11 mouse cellular contexts compared by ENCODE assay signal in genomic region chr8:83592682-83593081, GRCm38 (mm10). TPM values are rescaled to one million over a fixed set of nuclear protein-coding genes. Genes with fewer than 3 reads are reported as not detected.
A peak's percentile ranks its signal among the peaks of the same experiment; 100 is the strongest.
DNase-seq lines count a peak whose midpoint lies in the region; ATAC-seq and TF ChIP-seq lines count a peak whose summit lies in the region.
"Had no signal": no experiment of that assay in that cellular context is flagged by ENCODE, and none has a peak within 500 bp of the region (broad histone marks: within the 10 kb centered on the region; RNA-seq: fewer than 3 reads in every experiment).

No protein-coding gene starts in this region.

- H3K4me3 ChIP-seq in kidney, postnatal 0 days (replicated peaks; ENCODE audit: low read depth, low read length), result peak overlapping the region; percentile 68; the same call in 1 of the 2 replicates
- H3K4me3 ChIP-seq in limb, embryonic 13.5 days, result peak overlapping the region; percentile 91

- no peaks in the 10 kb centered on the region for H3K36me3 ChIP-seq in kidney, postnatal 0 days (ENCODE audit: insufficient read depth, low read length)
- peaks cover 28% of the 10 kb centered on the region for H3K36me3 ChIP-seq in limb, embryonic 13.5 days

- H3K9me3 ChIP-seq in kidney, postnatal 0 days (replicated peaks; ENCODE audit: low read length), result no peaks in the 10 kb centered on the region
- no peaks in the 10 kb centered on the region for H3K9me3 ChIP-seq in limb, embryonic 13.5 days

- DNase-seq in kidney, postnatal 0 days (ENCODE audit: low spot score), result no peak
- DNase-seq in kidney, postnatal 25 days, result no peak
- peak; percentile 82 for DNase-seq in fat pad, adult 2 months (ENCODE audit: extremely low read depth, low read depth, low spot score)
- peak; percentile 53 for DNase-seq in retina, postnatal 1 day
- no peak for DNase-seq in thymus, postnatal 14 days
- DNase-seq in frontal cortex, postnatal 14 days (ENCODE audit: low spot score in 2 of 2), result no peak
- no peak for DNase-seq in thymus, postnatal 36 days
- DNase-seq: kidney, postnatal 36 days; right cerebral cortex, postnatal 25 days had no signal

- peak overlapping the region; percentile 73 for H3K4me2 ChIP-seq in kidney, postnatal 0 days (ENCODE audit: low read length)
- peak overlapping the region; percentile 92 for H3K4me2 ChIP-seq in limb, embryonic 13.5 days (replicated peaks)

- H3K4me1 ChIP-seq in kidney, postnatal 0 days (replicated peaks; ENCODE audit: insufficient read depth, low read length), result peaks cover 14% of the 10 kb centered on the region; the same call in 1 of the 2 replicates
- H3K4me1 ChIP-seq in limb, embryonic 13.5 days, result peaks cover 34% of the 10 kb centered on the region

- WGBS in kidney, postnatal 0 days, result 43% methylated on average over 3 of the region's 3 CpGs
- WGBS in limb, embryonic 13.5 days, result 68% methylated on average over 3 of the region's 3 CpGs

- no peak for ATAC-seq in kidney, postnatal 0 days (replicated peaks; ENCODE audit: low FRiP score, low read depth)
- no peak for ATAC-seq in limb, embryonic 13.5 days (ENCODE audit: low FRiP score, low read depth)
- ATAC-seq: Patski had no signal

- H3K27me3 ChIP-seq in kidney, postnatal 0 days (ENCODE audit: insufficient read depth, low read length), result no peaks in the 10 kb centered on the region
- no peaks in the 10 kb centered on the region for H3K27me3 ChIP-seq in limb, embryonic 13.5 days
- H3K27me3 ChIP-seq: Patski had no signal

- TF ChIP-seq CTCF in kidney, postnatal 0 days (IDR thresholded peaks at IDR 0.05; ENCODE audit: low read depth), result no peak

- H3K9ac ChIP-seq in kidney, postnatal 0 days (ENCODE audit: low read depth, low read length), result peak overlapping the region; percentile 69; the same call in 1 of the 2 replicates
- peak overlapping the region; percentile 95; the same call in 1 of the 2 replicates for H3K9ac ChIP-seq in limb, embryonic 13.5 days

- H3K27ac ChIP-seq in kidney, postnatal 0 days, result no peak overlapping the region
- H3K27ac ChIP-seq in limb, embryonic 13.5 days, result no peak overlapping the region

RNA-seq across cellular contexts. Expression of gene Tecr, which starts 15.1 kb away (rescaled TPM):
- polyA plus RNA-seq in kidney, postnatal 0 days (2015; fragmentation: Nextera tagmentation; extraction: Ambion mirVana), result 560 and 574 TPM in 2 replicates
- 578 and 605 TPM in 2 replicates for polyA plus RNA-seq in limb, embryonic 13.5 days (2015; fragmentation: Nextera tagmentation; extraction: Ambion mirVana)

RNA-seq across cellular contexts. Expression of gene Dnajb1, which starts 15.3 kb away (rescaled TPM):
- 30.2 and 35.3 TPM in 2 replicates for polyA plus RNA-seq in kidney, postnatal 0 days (2015; fragmentation: Nextera tagmentation; extraction: Ambion mirVana)
- 67.0 and 72.5 TPM in 2 replicates for polyA plus RNA-seq in limb, embryonic 13.5 days (2015; fragmentation: Nextera tagmentation; extraction: Ambion mirVana)

RNA-seq across cellular contexts. Expression of gene Ndufb7, which starts 26.2 kb away (rescaled TPM):
- 502 and 515 TPM in 2 replicates for polyA plus RNA-seq in kidney, postnatal 0 days (2015; fragmentation: Nextera tagmentation; extraction: Ambion mirVana)
- polyA plus RNA-seq in limb, embryonic 13.5 days (2015; fragmentation: Nextera tagmentation; extraction: Ambion mirVana), result 282 and 290 TPM in 2 replicates

RNA-seq across cellular contexts. Expression of gene Olfr370, which starts 57.1 kb away (rescaled TPM):
- polyA plus RNA-seq in kidney, postnatal 0 days (2015; fragmentation: Nextera tagmentation; extraction: Ambion mirVana), result not detected in 2 replicates
- polyA plus RNA-seq in limb, embryonic 13.5 days (2015; fragmentation: Nextera tagmentation; extraction: Ambion mirVana), result not detected in 2 replicates

RNA-seq across cellular contexts. Expression of gene Gipc1, which starts 59.8 kb away (rescaled TPM):
- 197 and 212 TPM in 2 replicates for polyA plus RNA-seq in kidney, postnatal 0 days (2015; fragmentation: Nextera tagmentation; extraction: Ambion mirVana)
- 163 and 167 TPM in 2 replicates for polyA plus RNA-seq in limb, embryonic 13.5 days (2015; fragmentation: Nextera tagmentation; extraction: Ambion mirVana)

Comparison
In these comparisons a context has a peak if more than half of its experiments do, and no peak if none do; other contexts are left out.
1. DNase-seq: peak in fat pad, adult 2 months (single experiment) and retina, postnatal 1 day (single experiment); none in kidney, postnatal 0 days (single experiment), kidney, postnatal 25 days (0 of 2), thymus, postnatal 14 days (single experiment), frontal cortex, postnatal 14 days (0 of 2) and thymus, postnatal 36 days (0 of 2).